In genomic region chr16:85092183-85092582, GRCm38 (mm10) we compare ENCODE assay signal across 20 mouse cellular contexts.
DNase-seq lines count a peak whose midpoint lies in the region; ATAC-seq and TF ChIP-seq lines count a peak whose summit lies in the region.
"Had no signal": no experiment of that assay in that cellular context is flagged by ENCODE, and none has a peak within 500 bp of the region (broad histone marks: within the 10 kb centered on the region; RNA-seq: fewer than 3 reads in every experiment).

No protein-coding gene starts in this region.

- H3K27ac ChIP-seq in hindbrain, embryonic 15.5 days (replicated peaks) = peak overlapping the region; percentile 55
- no peak overlapping the region for H3K27ac ChIP-seq in hindbrain, postnatal 0 days
- H3K27ac ChIP-seq in midbrain, embryonic 13.5 days = peak overlapping the region; percentile 16; the same call in 1 of the 2 replicates
- no peak overlapping the region for H3K27ac ChIP-seq in midbrain, postnatal 0 days (ENCODE audit: low read depth, low read length)
- peak overlapping the region; percentile 83 for H3K27ac ChIP-seq in forebrain, embryonic 15.5 days (replicated peaks)
- H3K27ac ChIP-seq: embryonic facial prominence, embryonic 10.5 days had no signal

- WGBS in hindbrain, embryonic 15.5 days = 49% methylated on average over 1 of the region's 1 CpGs
- 54% methylated on average over 1 of the region's 1 CpGs for WGBS in hindbrain, postnatal 0 days
- 37% methylated on average over 1 of the region's 1 CpGs for WGBS in midbrain, embryonic 13.5 days
- 38% methylated on average over 1 of the region's 1 CpGs for WGBS in midbrain, postnatal 0 days
- WGBS in forebrain, embryonic 15.5 days = 24% methylated on average over 1 of the region's 1 CpGs

- TF ChIP-seq CTCF in hindbrain, postnatal 0 days (IDR thresholded peaks at IDR 0.05; ENCODE audit: low read depth) = no peak
- no peak for TF ChIP-seq CTCF in midbrain, postnatal 0 days (IDR thresholded peaks at IDR 0.05)

- no peaks in the 10 kb centered on the region for H3K36me3 ChIP-seq in hindbrain, embryonic 15.5 days
- no peaks in the 10 kb centered on the region for H3K36me3 ChIP-seq in hindbrain, postnatal 0 days (ENCODE audit: insufficient read depth, low read length)
- 0 out of 2 replicates have a peak, but pooled peaks cover 3% of the 10 kb centered on the region for H3K36me3 ChIP-seq in midbrain, embryonic 13.5 days
- no peaks in the 10 kb centered on the region for H3K36me3 ChIP-seq in midbrain, postnatal 0 days (ENCODE audit: insufficient read depth, low read length)
- H3K36me3 ChIP-seq in forebrain, embryonic 15.5 days = no peaks in the 10 kb centered on the region

- no peak overlapping the region for H3K9ac ChIP-seq in hindbrain, embryonic 15.5 days
- no peak overlapping the region for H3K9ac ChIP-seq in hindbrain, postnatal 0 days (replicated peaks; ENCODE audit: low read length)
- no peak overlapping the region for H3K9ac ChIP-seq in midbrain, embryonic 13.5 days (replicated peaks)
- H3K9ac ChIP-seq in midbrain, postnatal 0 days (replicated peaks; ENCODE audit: low read length, poor library complexity, severe bottlenecking) = no peak overlapping the region
- H3K9ac ChIP-seq in forebrain, embryonic 15.5 days (replicated peaks) = no peak overlapping the region
- H3K9ac ChIP-seq: neural tube, embryonic 15.5 days had no signal

- no peaks in the 10 kb centered on the region for H3K27me3 ChIP-seq in hindbrain, embryonic 15.5 days
- H3K27me3 ChIP-seq in hindbrain, postnatal 0 days (ENCODE audit: insufficient read depth, low read length) = no peaks in the 10 kb centered on the region
- no peaks in the 10 kb centered on the region for H3K27me3 ChIP-seq in midbrain, embryonic 13.5 days
- H3K27me3 ChIP-seq in midbrain, postnatal 0 days (ENCODE audit: insufficient read depth, low read length) = no peaks in the 10 kb centered on the region
- H3K27me3 ChIP-seq in forebrain, embryonic 15.5 days = no peaks in the 10 kb centered on the region
- H3K27me3 ChIP-seq: neural tube, embryonic 15.5 days had no signal

- no peak for ATAC-seq in hindbrain, embryonic 15.5 days (ENCODE audit: low FRiP score, low read depth)
- no peak for ATAC-seq in hindbrain, postnatal 0 days
- no peak for ATAC-seq in midbrain, embryonic 13.5 days
- ATAC-seq in midbrain, postnatal 0 days (ENCODE audit: low FRiP score) = no peak
- ATAC-seq in forebrain, embryonic 15.5 days (replicated peaks) = no peak

- no peak overlapping the region for H3K4me2 ChIP-seq in hindbrain, embryonic 15.5 days
- H3K4me2 ChIP-seq in hindbrain, postnatal 0 days (ENCODE audit: low read depth, low read length) = no peak overlapping the region
- H3K4me2 ChIP-seq in midbrain, embryonic 13.5 days (replicated peaks) = no peak overlapping the region
- H3K4me2 ChIP-seq in midbrain, postnatal 0 days (ENCODE audit: low read depth, low read length, poor library complexity, severe bottlenecking) = no peak overlapping the region
- 0 out of 2 replicates have a peak overlapping the region, but pooled peaks have one; percentile 11 for H3K4me2 ChIP-seq in forebrain, embryonic 15.5 days (replicated peaks)
- H3K4me2 ChIP-seq: heart, embryonic 11.5 days; liver, embryonic 11.5 days; neural tube, embryonic 15.5 days had no signal

- no peak overlapping the region for H3K4me3 ChIP-seq in hindbrain, embryonic 15.5 days
- no peak overlapping the region for H3K4me3 ChIP-seq in hindbrain, postnatal 0 days (ENCODE audit: low read length)
- no peak overlapping the region for H3K4me3 ChIP-seq in midbrain, embryonic 13.5 days (replicated peaks)
- no peak overlapping the region for H3K4me3 ChIP-seq in midbrain, postnatal 0 days (ENCODE audit: low read depth, low read length)
- H3K4me3 ChIP-seq in forebrain, embryonic 15.5 days = no peak overlapping the region
- H3K4me3 ChIP-seq: embryonic facial prominence, embryonic 10.5 days; gastrocnemius, adult 2 months; neural tube, embryonic 15.5 days had no signal

- no peaks in the 10 kb centered on the region for H3K9me3 ChIP-seq in hindbrain, embryonic 15.5 days
- no peaks in the 10 kb centered on the region for H3K9me3 ChIP-seq in hindbrain, postnatal 0 days (ENCODE audit: low read length)
- no peaks in the 10 kb centered on the region for H3K9me3 ChIP-seq in midbrain, embryonic 13.5 days
- H3K9me3 ChIP-seq in midbrain, postnatal 0 days (ENCODE audit: low read length) = no peaks in the 10 kb centered on the region
- no peaks in the 10 kb centered on the region for H3K9me3 ChIP-seq in forebrain, embryonic 15.5 days
- H3K9me3 ChIP-seq: embryonic facial prominence, embryonic 10.5 days; neural tube, embryonic 15.5 days had no signal

- peaks cover 80% of the 10 kb centered on the region for H3K4me1 ChIP-seq in hindbrain, embryonic 15.5 days (replicated peaks)
- peaks cover 17% of the 10 kb centered on the region for H3K4me1 ChIP-seq in hindbrain, postnatal 0 days (ENCODE audit: insufficient read depth, low read length)
- peaks cover 79% of the 10 kb centered on the region for H3K4me1 ChIP-seq in midbrain, embryonic 13.5 days (replicated peaks)
- peaks cover 17% of the 10 kb centered on the region for H3K4me1 ChIP-seq in midbrain, postnatal 0 days (ENCODE audit: insufficient read depth, low read length)
- peaks cover 95% of the 10 kb centered on the region for H3K4me1 ChIP-seq in forebrain, embryonic 15.5 days

- DNase-seq in hindbrain, postnatal 0 days (ENCODE audit: low spot score) = no peak
- no peak for DNase-seq in midbrain, postnatal 0 days (ENCODE audit: low spot score)
- no peak for DNase-seq in gastrocnemius, postnatal 25 days
- no peak for DNase-seq in cerebellum, postnatal 4 days (ENCODE audit: low spot score in 2 of 2)
- DNase-seq: adrenal gland, postnatal 36 days; B cell, adult 2 months; cerebellum, adult 8-10 months; gastrocnemius, adult 2 months; heart, postnatal 10 days; lung, adult 18-20 months; right cerebral cortex, postnatal 14 days; spleen, adult 18-20 months; thymus, postnatal 4 days had no signal

Comparison
In these comparisons a context has a peak if more than half of its experiments do, and no peak if none do; other contexts are left out.
1. H3K27ac ChIP-seq: peak in hindbrain, embryonic 15.5 days (single experiment), midbrain, embryonic 13.5 days (single experiment) and forebrain, embryonic 15.5 days (single experiment); none in hindbrain, postnatal 0 days (single experiment) and midbrain, postnatal 0 days (single experiment).